Mouse (Mus musculus): ENCODE data around the gene Gm20696.

DNA sequence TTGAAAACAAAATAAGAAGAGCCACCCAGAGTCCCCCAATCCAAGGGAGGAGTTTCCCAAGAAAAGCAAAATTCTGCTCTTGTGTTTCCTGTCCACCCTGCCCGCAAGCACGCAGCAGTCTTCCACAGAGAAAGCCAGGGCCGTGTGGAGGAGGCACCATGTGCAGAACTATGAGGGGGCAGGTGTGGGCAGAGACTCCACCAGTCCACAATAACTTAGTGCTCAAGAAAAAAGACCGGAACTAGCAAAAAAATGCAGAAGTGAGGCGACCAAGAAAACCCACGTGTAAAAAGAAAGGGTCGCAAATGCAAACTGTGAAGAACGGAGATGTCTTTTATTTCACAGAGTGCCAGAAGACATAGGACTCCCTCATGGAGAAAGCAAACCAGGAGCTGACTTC, 371.1 kb downstream of the Gm20696 start:
- TF ChIP-seq CTCF (IDR thresholded peaks at IDR 0.05; ENCODE audit: low read depth), result no peak
- TF ChIP-seq EP300 (optimal IDR thresholded peaks at IDR 0.05), result no peak
